Mouse (Mus musculus) right cerebral cortex, postnatal 14 days (tissue): ENCODE results near the gene Cbfa2t3.
A peak's percentile ranks its signal among the peaks of the same experiment; 100 is the strongest.

Experiments used
- DNase-seq: peaks from one replicate; pipeline ENCODE4 v3.0.0; 2022

Cbfa2t3 gene

DNA sequence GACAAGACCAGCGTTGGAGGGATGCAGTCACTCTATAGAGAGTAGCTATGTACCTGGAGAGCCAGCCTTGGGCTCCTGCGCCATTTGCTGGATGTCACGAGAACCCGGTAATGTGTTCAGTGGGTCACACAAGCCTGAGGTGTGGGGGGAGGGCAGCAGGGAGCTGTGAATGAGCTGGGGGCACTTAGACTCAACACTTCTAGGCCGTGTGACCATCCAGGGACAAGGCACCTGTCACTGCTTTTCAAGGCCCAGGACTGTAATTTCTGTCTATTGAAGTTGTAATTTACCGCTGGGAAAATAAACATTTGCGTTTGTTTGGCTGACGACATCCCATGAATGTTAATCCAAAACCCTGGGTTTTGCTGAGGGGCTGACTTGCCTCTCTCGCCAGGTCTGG lies 12.0 kb downstream of the Cbfa2t3 start:
- DNase-seq = no peak

GRCm38 (mm10) chr8:122685097-122685861 lies 13.6 kb downstream of the Cbfa2t3 start:
- DNase-seq = no peak

GRCm38 (mm10) chr8:122682820-122683219 lies 16.1 kb downstream of the Cbfa2t3 start:
- no peak for DNase-seq

DNA sequence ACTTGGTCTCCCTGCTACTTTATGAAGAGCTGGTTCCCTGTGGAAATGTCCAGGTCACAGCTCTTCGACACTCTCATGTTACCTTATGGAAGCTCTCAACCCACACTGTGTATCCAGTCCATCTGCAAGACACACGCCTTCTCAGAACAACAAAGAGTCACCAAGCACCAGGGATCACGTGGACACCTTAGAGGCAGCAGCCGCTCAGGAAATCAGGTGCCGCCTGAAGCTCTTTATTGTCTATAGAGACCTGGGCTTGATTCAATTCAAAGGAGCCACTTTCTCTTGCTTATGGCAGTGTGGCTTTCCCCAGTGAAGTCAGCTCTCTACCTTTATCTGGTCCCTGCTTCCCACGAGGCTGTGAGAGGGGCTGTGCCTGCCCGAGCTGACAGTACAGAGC lies 18.7 kb downstream of the Cbfa2t3 start:
- no peak for DNase-seq

DNA sequence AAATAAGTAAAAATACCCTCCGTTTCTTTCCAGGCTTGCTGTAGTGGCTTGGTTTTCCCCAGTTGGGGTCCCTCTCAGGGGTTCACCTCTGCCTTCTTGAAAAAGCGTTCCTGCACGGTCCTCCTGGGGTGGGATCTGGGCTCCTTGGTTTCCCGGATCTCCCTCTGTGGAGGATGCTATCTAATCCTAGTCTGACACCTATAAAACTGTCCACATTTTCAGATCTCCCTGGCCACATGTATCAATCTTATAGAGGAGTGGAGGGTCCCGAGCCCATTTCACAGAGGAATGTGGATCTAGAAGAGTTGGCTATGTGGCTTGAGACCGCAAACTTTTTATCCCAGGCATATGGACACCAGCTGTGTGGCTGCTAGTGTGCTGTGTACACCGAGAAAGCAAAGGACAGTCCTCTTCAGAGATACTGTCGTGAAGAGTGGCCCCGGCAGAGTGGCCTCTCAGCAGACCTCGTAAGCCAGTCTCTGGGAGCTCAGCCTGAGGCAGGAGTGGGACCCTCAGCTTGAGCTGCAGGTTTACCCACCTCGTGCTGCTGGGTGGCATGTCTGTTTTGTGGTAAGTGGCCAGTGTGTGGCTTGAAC lies 19.5 kb downstream of the Cbfa2t3 start:
- no peak for DNase-seq

GRCm38 (mm10) chr8:122678896-122679210 lies 20.1 kb downstream of the Cbfa2t3 start:
- no peak for DNase-seq

DNA sequence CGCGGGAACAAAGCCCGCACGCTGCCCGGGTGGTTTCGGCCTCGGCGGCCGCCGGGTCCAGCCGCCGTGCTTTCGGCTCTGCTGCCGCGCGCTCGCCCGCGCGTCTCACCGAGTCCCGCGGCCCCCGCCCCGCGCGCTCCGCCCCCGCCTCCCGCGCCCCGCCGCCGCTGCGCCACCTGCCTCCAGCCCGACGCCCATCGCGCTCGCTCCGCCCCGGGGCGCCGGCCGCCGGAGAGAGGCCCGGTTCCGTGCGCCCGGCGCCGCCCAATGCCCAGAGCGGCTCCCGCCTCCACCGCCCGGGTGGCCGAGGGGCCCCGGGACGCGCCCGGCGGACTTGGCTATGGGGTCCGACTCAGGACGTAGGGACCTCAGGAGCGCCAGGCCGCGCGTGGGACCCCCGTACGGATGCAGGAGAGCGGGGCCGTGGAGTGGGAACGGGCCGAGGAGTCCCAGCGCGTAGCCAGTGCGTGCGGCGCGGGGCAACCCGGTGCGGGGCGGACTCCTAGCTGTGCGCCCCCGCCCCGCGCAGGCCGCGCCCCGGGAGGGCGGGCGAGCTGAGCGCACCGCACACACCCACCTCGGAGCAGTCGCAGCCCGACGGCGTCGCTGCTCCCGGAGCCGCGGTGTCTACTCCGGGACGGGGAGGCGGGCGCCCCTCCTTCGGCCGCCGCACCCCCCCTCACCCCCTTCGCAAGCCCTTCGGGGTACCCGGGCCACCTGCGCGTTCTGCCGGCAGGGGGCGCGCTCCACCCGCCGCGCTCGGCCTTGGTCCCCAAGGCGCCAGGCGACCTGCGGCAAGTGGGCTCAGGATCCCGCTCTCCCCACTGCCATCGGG lies 20.6 kb downstream of the Cbfa2t3 start:
- peak; percentile 82 for DNase-seq

- peak; percentile 32 for DNase-seq
Measured at GRCm38 (mm10) chr8:122677481-122678021, 21.4 kb downstream of the Cbfa2t3 start.

- peak; percentile 61 for DNase-seq
Measured at GRCm38 (mm10) chr8:122676621-122677480, 22.1 kb downstream of the Cbfa2t3 start.

DNA sequence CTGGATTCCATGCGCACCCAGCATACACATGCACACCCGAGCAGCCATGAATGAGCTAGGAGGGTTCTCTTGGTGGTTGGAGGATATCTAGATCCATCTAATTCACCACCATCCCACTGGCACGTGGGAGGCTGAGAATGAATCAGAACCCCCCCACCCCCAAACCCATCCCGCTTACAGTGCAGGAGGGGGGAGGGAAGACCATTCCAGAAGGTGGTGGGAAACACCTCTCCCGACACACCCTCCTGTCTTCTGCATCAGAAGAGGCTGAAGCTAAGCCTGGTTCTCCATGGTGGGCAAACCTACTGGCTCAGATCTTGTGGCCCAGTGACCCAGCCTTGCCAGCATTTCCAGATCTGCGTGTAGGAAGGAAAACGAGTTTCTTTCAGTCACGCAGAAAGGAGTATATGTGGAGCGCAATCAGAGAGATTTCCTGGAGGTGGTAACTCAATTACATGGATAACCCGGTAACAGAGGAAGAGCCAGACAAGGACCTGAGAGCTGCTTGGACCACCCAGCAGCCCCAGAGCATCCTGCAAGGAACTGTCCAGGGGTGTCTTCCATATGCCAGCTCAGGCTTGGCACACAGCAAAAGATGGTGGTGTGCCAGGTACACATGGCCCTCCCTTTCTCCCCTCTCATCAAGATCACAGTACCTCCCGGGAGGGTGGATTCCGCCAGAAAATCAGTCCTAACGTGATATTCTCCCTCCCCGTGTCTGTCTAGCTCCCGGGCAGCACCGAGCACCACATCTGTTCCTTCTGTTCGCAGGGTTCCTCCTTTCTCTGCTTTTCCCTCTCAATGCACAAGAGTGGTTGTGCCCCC lies 23.1 kb downstream of the Cbfa2t3 start:
- DNase-seq = no peak

- no peak for DNase-seq
Measured at GRCm38 (mm10) chr8:122674999-122675398, 23.9 kb downstream of the Cbfa2t3 start.

GRCm38 (mm10) chr8:122673989-122674388 lies 24.9 kb downstream of the Cbfa2t3 start:
- DNase-seq = no peak

GRCm38 (mm10) chr8:122671894-122672293 lies 27.0 kb downstream of the Cbfa2t3 start:
- no peak for DNase-seq

GRCm38 (mm10) chr8:122670718-122671117 lies 28.2 kb downstream of the Cbfa2t3 start:
- no peak for DNase-seq

- no peak for DNase-seq
Measured at GRCm38 (mm10) chr8:122670001-122670400, 28.9 kb downstream of the Cbfa2t3 start.

GRCm38 (mm10) chr8:122669370-122669769 lies 29.5 kb downstream of the Cbfa2t3 start:
- no peak for DNase-seq

DNA sequence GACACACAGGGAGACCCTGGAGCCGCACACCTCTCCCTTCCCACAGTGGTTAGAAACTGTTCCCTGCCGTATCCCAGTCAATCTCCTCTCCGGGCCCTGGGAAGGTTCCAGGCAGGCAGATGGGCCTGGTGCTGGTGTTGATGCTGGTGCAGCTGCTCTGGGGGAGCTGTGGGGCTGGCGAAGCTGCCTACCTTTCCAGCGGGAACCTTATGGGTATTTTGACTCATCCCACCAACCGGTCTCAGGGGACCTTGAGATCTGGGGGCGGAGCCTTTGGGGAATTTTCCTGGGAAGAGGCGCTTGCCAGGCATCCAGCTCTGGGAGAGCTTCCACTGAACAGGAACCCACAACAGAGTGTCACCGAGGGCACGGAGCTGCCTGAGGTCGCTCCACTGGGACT lies 31.1 kb downstream of the Cbfa2t3 start:
- DNase-seq = peak; percentile 58

DNA sequence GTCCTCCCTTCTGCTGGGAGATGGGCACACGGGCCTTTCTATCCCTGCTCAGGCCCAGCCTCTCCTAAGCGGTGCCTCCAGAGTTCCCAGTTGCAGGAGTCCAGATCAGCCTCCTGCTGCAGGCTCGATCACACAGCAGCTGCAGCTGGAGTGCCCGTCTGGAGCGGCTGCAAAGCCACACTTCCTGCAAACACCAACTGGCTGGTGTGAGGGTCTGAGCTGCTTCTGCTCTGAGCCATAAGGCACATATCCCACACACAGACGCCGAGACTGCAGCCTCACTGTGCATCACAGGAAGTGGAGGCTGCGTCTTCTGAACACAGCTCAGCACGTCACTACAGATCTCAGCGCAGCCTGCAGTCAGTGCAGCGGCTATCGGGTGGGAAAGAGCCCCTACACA lies 32.1 kb downstream of the Cbfa2t3 start:
- DNase-seq = peak; percentile 60

DNA sequence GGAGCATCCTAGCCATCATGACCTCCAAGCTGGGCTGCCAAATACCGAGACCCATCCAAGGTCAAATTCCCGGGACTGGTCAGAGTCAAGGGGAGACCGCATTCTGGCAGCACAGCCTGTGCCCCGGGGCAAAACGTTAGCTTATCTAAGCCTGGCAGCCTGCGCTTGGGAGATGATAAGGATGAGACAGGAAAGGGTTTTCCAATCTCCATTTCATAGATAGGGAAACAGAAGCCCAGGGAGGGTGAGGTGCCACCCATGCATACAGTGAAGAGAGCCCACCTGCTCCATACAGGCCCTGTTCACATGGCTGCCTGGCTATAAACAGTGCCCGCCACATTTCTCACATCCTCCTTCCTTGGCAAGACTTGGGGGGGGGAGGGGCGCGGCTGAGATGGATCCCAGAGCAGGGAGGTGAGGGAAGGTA lies 32.6 kb downstream of the Cbfa2t3 start:
- DNase-seq = no peak

GRCm38 (mm10) chr8:122665667-122666316 lies 33.1 kb downstream of the Cbfa2t3 start:
- DNase-seq = peak; percentile 70

- DNase-seq = no peak
Measured at GRCm38 (mm10) chr8:122665221-122665620, 33.7 kb downstream of the Cbfa2t3 start.
